In the genomic region with DNA sequence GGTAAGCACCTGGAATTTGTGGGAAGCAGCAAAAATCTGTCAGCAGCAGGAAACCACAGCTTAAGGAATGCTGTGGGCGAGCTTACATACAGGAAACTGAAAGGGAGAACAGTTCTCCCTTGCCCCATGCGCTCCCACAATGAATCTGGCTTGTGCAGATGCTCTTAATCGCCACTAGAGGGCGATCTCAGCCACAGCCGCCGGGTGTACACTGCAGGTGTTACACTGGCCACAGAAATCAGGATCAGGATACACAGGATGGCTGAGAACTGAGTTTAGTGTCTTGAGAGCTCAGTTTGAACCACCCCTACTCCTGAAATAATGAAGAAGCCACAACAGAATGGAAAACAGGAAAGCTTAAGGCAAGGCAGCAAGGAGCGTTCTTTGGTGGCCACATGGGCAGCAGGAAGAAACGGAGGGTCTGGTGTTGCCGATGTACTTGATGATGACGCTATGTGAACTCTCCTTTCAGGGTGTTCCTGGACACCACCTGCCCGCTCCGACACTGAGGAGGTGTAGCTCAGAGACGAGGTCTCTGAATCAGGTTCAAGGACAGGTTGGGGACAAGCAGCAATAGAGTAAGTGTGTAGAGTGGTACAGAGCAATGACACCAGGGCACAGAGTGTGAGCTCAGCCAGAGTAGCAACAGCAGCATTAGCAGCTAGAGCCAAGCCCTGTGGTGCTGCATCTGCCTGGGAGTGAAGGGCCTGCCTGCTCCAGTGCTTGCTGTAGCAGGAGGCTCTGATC, we compare ENCODE assay signal across 8 mouse cellular contexts. TPM values are rescaled to one million over a fixed set of nuclear protein-coding genes. Genes with fewer than 3 reads are reported as not detected.
DNase-seq lines count a peak whose midpoint lies in the region; ATAC-seq lines count a peak whose summit lies in the region.

No protein-coding gene starts in this region.

- peak; percentile 40 to 66 for DNase-seq in heart, adult 18-20 months
- DNase-seq in heart, embryonic 10.5 days (ENCODE audit: low spot score) = no peak
- peak; percentile 45 for DNase-seq in Muller cell, postnatal 12 days (ENCODE audit: inconsistent ontology term)
- DNase-seq in left cerebral cortex, adult 18-20 months (ENCODE audit: low spot score in 2 of 2) = peak; percentile 44 to 45
- DNase-seq in mesoderm, embryonic 11.5 days (ENCODE audit: low read depth, low spot score) = peak; percentile 63
- peak; percentile 31 for DNase-seq in testis, postnatal 14 days (ENCODE audit: low spot score)

- no peak overlapping the region for H3K4me3 ChIP-seq in heart, embryonic 10.5 days
- H3K4me3 ChIP-seq in hindbrain, embryonic 12.5 days = no peak overlapping the region

- no peaks in the 10 kb centered on the region for H3K9me3 ChIP-seq in heart, embryonic 10.5 days
- H3K9me3 ChIP-seq in hindbrain, embryonic 12.5 days (replicated peaks) = no peaks in the 10 kb centered on the region

- no peak overlapping the region for H3K27ac ChIP-seq in heart, embryonic 10.5 days
- H3K27ac ChIP-seq in hindbrain, embryonic 12.5 days = no peak overlapping the region

- no peak overlapping the region for H3K4me2 ChIP-seq in hindbrain, embryonic 12.5 days (replicated peaks)

- ATAC-seq in erythroblast, adult 5-6 weeks (replicated peaks; ENCODE audit: low FRiP score, poor library complexity, severe bottlenecking) = peak; percentile 71; the same call in 1 of the 2 replicates
- peak; percentile 78; the same call in 1 of the 2 replicates for ATAC-seq in hindbrain, embryonic 12.5 days (ENCODE audit: low FRiP score)

- peaks cover 68% of the 10 kb centered on the region for H3K36me3 ChIP-seq in heart, embryonic 10.5 days
- peaks cover 15% of the 10 kb centered on the region for H3K36me3 ChIP-seq in hindbrain, embryonic 12.5 days

- 46% methylated on average over 13 of the region's 13 CpGs for WGBS in heart, embryonic 10.5 days
- WGBS in hindbrain, embryonic 12.5 days = 50% methylated on average over 13 of the region's 13 CpGs

- H3K27me3 ChIP-seq in heart, embryonic 10.5 days (ENCODE audit: insufficient read depth, poor library complexity, severe bottlenecking) = no peaks in the 10 kb centered on the region
- H3K27me3 ChIP-seq in hindbrain, embryonic 12.5 days = no peaks in the 10 kb centered on the region

- H3K9ac ChIP-seq in hindbrain, embryonic 12.5 days = no peak overlapping the region

- peaks cover 22% of the 10 kb centered on the region for H3K4me1 ChIP-seq in heart, embryonic 10.5 days
- H3K4me1 ChIP-seq in hindbrain, embryonic 12.5 days = no peaks in the 10 kb centered on the region

RNA-seq across cellular contexts. Expression of a gene that starts 48.3 kb away (rescaled TPM):
- total RNA-seq in heart, adult 18-20 months (2021) = under 1 TPM in 1 of 2 experiments, not detected in 1; 0.49 TPM
- polyA plus RNA-seq in heart, embryonic 10.5 days (2016; fragmentation: Nextera tagmentation; extraction: Ambion mirVana) = not detected in 2 replicates
- total RNA-seq in erythroblast, adult 5-6 weeks (2015; ENCODE audit: low replicate concordance) = not detected in 2 replicates
- total RNA-seq in erythroblast, adult 5-6 weeks (2017; ENCODE audit: low replicate concordance) = not detected in 2 replicates
- not detected in 2 replicates for polyA plus RNA-seq in hindbrain, embryonic 12.5 days (2016; fragmentation: Nextera tagmentation; extraction: Ambion mirVana)
- total RNA-seq in left cerebral cortex, adult 18-20 months (2021) = 1 to 10 TPM in 1 of 2 experiments, under 1 TPM in 1; 0.63 to 1.3 TPM

RNA-seq across cellular contexts. Expression of a gene that starts 50.6 kb away (rescaled TPM):
- total RNA-seq in heart, adult 18-20 months (2021) = not detected
- not detected in 2 replicates for polyA plus RNA-seq in heart, embryonic 10.5 days (2016; fragmentation: Nextera tagmentation; extraction: Ambion mirVana)
- not detected in 2 replicates for total RNA-seq in erythroblast, adult 5-6 weeks (2015; ENCODE audit: low replicate concordance)
- total RNA-seq in erythroblast, adult 5-6 weeks (2017; ENCODE audit: low replicate concordance) = not detected in 2 replicates
- polyA plus RNA-seq in hindbrain, embryonic 12.5 days (2016; fragmentation: Nextera tagmentation; extraction: Ambion mirVana) = 0.40 TPM in 1 of 2 replicates, not detected in the other
- not detected for total RNA-seq in left cerebral cortex, adult 18-20 months (2021)
